Mouse (Mus musculus) C2C12 (cell line): ENCODE measurements around the gene Kif26b. TPM values are rescaled to one million over a fixed set of nuclear protein-coding genes. Genes with fewer than 3 reads are reported as not detected.

Source experiments
- H3K27me3 ChIP-seq: one replicate; pipeline ENCODE4 v1.6.1; 2011; ENCODE audit not compliant: control insufficient read depth, insufficient read depth, insufficient read length
- H3K36me3 ChIP-seq: one replicate; pipeline ENCODE4 v1.6.1; 2011; ENCODE audit not compliant: control insufficient read depth, insufficient read depth
- H3K4me3 ChIP-seq: one replicate; pipeline ENCODE4 v1.5.1; 2011; ENCODE audit warnings: mild to moderate bottlenecking, control low read depth; ENCODE audit not compliant: poor library complexity, insufficient read depth, severe bottlenecking
- H3K79me2 ChIP-seq: one replicate; pipeline ENCODE4 v1.6.1; 2011; ENCODE audit not compliant: control insufficient read depth, insufficient read depth
- H3K79me3 ChIP-seq: one replicate; pipeline ENCODE4 v1.6.1; 2011; ENCODE audit warnings: low read depth, control low read depth
- H3ac ChIP-seq: one replicate; pipeline ENCODE3; 2011; ENCODE audit warnings: low read depth; ENCODE audit not compliant: control insufficient read depth, insufficient read length
- CEBPB ChIP-seq: IDR thresholded peaks from one replicate; pipeline ENCODE4 v1.6.1; 2011; ENCODE audit warnings: low read depth, mild to moderate bottlenecking, control low read depth, moderate library complexity
- CTCF ChIP-seq: IDR thresholded peaks from one replicate; pipeline ENCODE4 v1.5.1; 2011; ENCODE audit not compliant: control insufficient read depth, insufficient read depth, insufficient read length
- FOSL1 ChIP-seq: IDR thresholded peaks from one replicate; pipeline ENCODE4 v1.8.0; 2011; ENCODE audit warnings: mild to moderate bottlenecking, low read length; ENCODE audit not compliant: poor library complexity, insufficient read depth, severe bottlenecking
- MAX ChIP-seq: IDR thresholded peaks from one replicate; pipeline ENCODE4 v1.6.1; 2011; ENCODE audit warnings: mild to moderate bottlenecking, control low read depth
- MYOD1 ChIP-seq: IDR thresholded peaks from one replicate; pipeline ENCODE4 v1.6.1; 2011; ENCODE audit warnings: low read depth; ENCODE audit not compliant: control insufficient read depth, insufficient read length
- MYOG ChIP-seq: IDR thresholded peaks from one replicate; pipeline ENCODE4 v1.6.1; 2011; ENCODE audit not compliant: control insufficient read depth, insufficient read length; ENCODE audit errors: extremely low read depth
- USF1 ChIP-seq: IDR thresholded peaks from one replicate; pipeline ENCODE4 v1.6.1; 2011; ENCODE audit warnings: low read depth, mild to moderate bottlenecking, control low read depth, moderate library complexity
- polyA plus RNA-seq: library from polyadenylated mRNA; unstranded; fragments of >200 nt; fragmentation: generic; extraction: Trizol; gene quantifications from one replicate; pipeline ENCODE4 v1.2.1, GENCODE M21; 2012; ENCODE audit warnings: missing spikeins

The Kif26b gene
- polyA plus RNA-seq, 1 experiment = 1.8 TPM

GRCm38 (mm10) chr1:178972055-178972454, 443.1 kb downstream of the Kif26b start:
- no peak overlapping the region for H3ac ChIP-seq
- H3K27me3 ChIP-seq = no peaks in the 10 kb centered on the region
- H3K79me2 ChIP-seq = no peaks in the 10 kb centered on the region
- TF ChIP-seq FOSL1 (no peak), USF1 (no peak), MYOD1 (no peak), CTCF (no peak), MYOG (no peak), CEBPB (no peak), MAX (no peak)
- no peaks in the 10 kb centered on the region for H3K79me3 ChIP-seq
- no peak overlapping the region for H3K4me3 ChIP-seq
- no peaks in the 10 kb centered on the region for H3K36me3 ChIP-seq

- no peak for TF ChIP-seq MYOG
- TF ChIP-seq FOSL1 = no peak
- no peak for TF ChIP-seq USF1
- TF ChIP-seq MAX = no peak
- TF ChIP-seq CEBPB = no peak
- no peak for TF ChIP-seq CTCF
- no peak for TF ChIP-seq MYOD1
- H3K79me3 ChIP-seq = no peaks in the 10 kb centered on the region
- no peak overlapping the region for H3K4me3 ChIP-seq
- H3K79me2 ChIP-seq = no peaks in the 10 kb centered on the region
- no peaks in the 10 kb centered on the region for H3K27me3 ChIP-seq
- no peaks in the 10 kb centered on the region for H3K36me3 ChIP-seq
- H3ac ChIP-seq = no peak overlapping the region
Measured at GRCm38 (mm10) chr1:178978617-178979245, 449.8 kb downstream of the Kif26b start.

- Histone ChIP-seq H3K27me3 (no peaks in the 10 kb centered on the region), H3K79me2 (no peaks in the 10 kb centered on the region), H3ac (no peak overlapping the region), H3K36me3 (no peaks in the 10 kb centered on the region), H3K4me3 (no peak overlapping the region), H3K79me3 (no peaks in the 10 kb centered on the region)
- TF ChIP-seq USF1 (no peak), MYOG (no peak), MYOD1 (no peak), MAX (no peak), FOSL1 (no peak), CEBPB (no peak), CTCF (no peak)
Measured at GRCm38 (mm10) chr1:178980185-178980584, 451.3 kb downstream of the Kif26b start.

GRCm38 (mm10) chr1:178981641-178982040, 452.7 kb downstream of the Kif26b start:
- TF ChIP-seq MYOD1 (no peak), USF1 (no peak), CEBPB (no peak), FOSL1 (no peak), CTCF (no peak), MAX (no peak), MYOG (no peak)
- Histone ChIP-seq H3K4me3 (no peak overlapping the region), H3K79me2 (no peaks in the 10 kb centered on the region), H3ac (no peak overlapping the region), H3K36me3 (no peaks in the 10 kb centered on the region), H3K27me3 (no peaks in the 10 kb centered on the region), H3K79me3 (no peaks in the 10 kb centered on the region)

GRCm38 (mm10) chr1:178988176-178988575, 459.3 kb downstream of the Kif26b start:
- H3K4me3 ChIP-seq = no peak overlapping the region
- H3K79me3 ChIP-seq = no peaks in the 10 kb centered on the region
- no peaks in the 10 kb centered on the region for H3K27me3 ChIP-seq
- no peaks in the 10 kb centered on the region for H3K79me2 ChIP-seq
- H3ac ChIP-seq = no peak overlapping the region
- no peaks in the 10 kb centered on the region for H3K36me3 ChIP-seq
- no peak for TF ChIP-seq CTCF
- TF ChIP-seq USF1 = no peak
- no peak for TF ChIP-seq MYOG
- TF ChIP-seq MYOD1 = no peak
- TF ChIP-seq CEBPB = no peak
- no peak for TF ChIP-seq FOSL1
- no peak for TF ChIP-seq MAX

Other genes starting within 250 kb of the Kif26b start
- 40.8 TPM for gene Cox20, start 210.0 kb upstream of the Kif26b start, polyA plus RNA-seq
- gene Hnrnpu, start 191.3 kb upstream of the Kif26b start, polyA plus RNA-seq = 169 TPM
- 0.25 TPM for gene Efcab2, start 123.0 kb upstream of the Kif26b start, polyA plus RNA-seq